ENCODE assay signal across 18 mouse cellular contexts in genomic region chr5:121262415-121262814, GRCm38 (mm10). TPM values are rescaled to one million over a fixed set of nuclear protein-coding genes. Genes with fewer than 3 reads are reported as not detected.
DNase-seq lines count a peak whose midpoint lies in the region; ATAC-seq and TF ChIP-seq lines count a peak whose summit lies in the region.
"Had no signal": no experiment of that assay in that cellular context is flagged by ENCODE, and none has a peak within 500 bp of the region (broad histone marks: within the 10 kb centered on the region; RNA-seq: fewer than 3 reads in every experiment).

No protein-coding gene starts in this region.

- peak overlapping the region; percentile 2 for H3K27ac ChIP-seq in cerebellum, adult 2 months (ENCODE audit: insufficient read depth, low read length)
- H3K27ac ChIP-seq: embryonic facial prominence, embryonic 13.5 days; embryonic facial prominence, embryonic 15.5 days; forebrain, embryonic 10.5 days; forebrain, embryonic 12.5 days had no signal

- H3K9me3 ChIP-seq in megakaryocyte, embryonic 14.5 days, result no peaks in the 10 kb centered on the region
- H3K9me3 ChIP-seq: embryonic facial prominence, embryonic 13.5 days; embryonic facial prominence, embryonic 15.5 days; forebrain, embryonic 10.5 days; forebrain, embryonic 12.5 days had no signal

- 29% methylated on average over 8 of the region's 8 CpGs for WGBS in cerebellum, adult 2 months

- DNase-seq in cerebellum, adult 2 months, result peak in 1 of 2 experiments; percentile 50
- DNase-seq in cerebellum, adult 9-11 months, result no peak
- DNase-seq in cerebellum, postnatal 25 days, result peak; percentile 51 to 53
- no peak for DNase-seq in cerebellum, adult 11 months
- no peak for DNase-seq in c-Kit-positive CD71-positive TER-119-positive erythroid progenitor cells, embryonic 14.5 days (ENCODE audit: low spot score)
- DNase-seq: adrenal gland, adult 2 months; adrenal gland, postnatal 10 days; adrenal gland, postnatal 25 days; embryo, embryonic 11 days had no signal

- no peak for ATAC-seq in megakaryocyte, adult 5-6 weeks (ENCODE audit: poor library complexity, severe bottlenecking)
- ATAC-seq: forebrain, embryonic 14.5 days; forebrain, embryonic 16.5 days had no signal

- peaks cover 36% of the 10 kb centered on the region for H3K4me1 ChIP-seq in cerebellum, adult 2 months (ENCODE audit: control insufficient read depth, insufficient read depth, low read length)
- H3K4me1 ChIP-seq in megakaryocyte, embryonic 14.5 days, result peaks cover 33% of the 10 kb centered on the region
- H3K4me1 ChIP-seq: embryonic facial prominence, embryonic 13.5 days; embryonic facial prominence, embryonic 15.5 days; forebrain, embryonic 10.5 days; forebrain, embryonic 12.5 days had no signal

- TF ChIP-seq CTCF in cerebellum, adult 2 months (IDR thresholded peaks at IDR 0.05; ENCODE audit: borderline replicate concordance, insufficient read depth, low read depth, low read length), result no peak

- no peak for TF ChIP-seq POLR2A in cerebellum, adult 2 months (IDR thresholded peaks at IDR 0.05; ENCODE audit: borderline replicate concordance, insufficient read depth, low read length)

- peaks cover 91% of the 10 kb centered on the region for H3K36me3 ChIP-seq in megakaryocyte, embryonic 14.5 days (replicated peaks; ENCODE audit: low read length)

- H3K27me3 ChIP-seq in cerebellum, adult 2 months (ENCODE audit: control insufficient read depth, insufficient read depth, low read length), result no peaks in the 10 kb centered on the region
- H3K27me3 ChIP-seq in megakaryocyte, embryonic 14.5 days (replicated peaks), result no peaks in the 10 kb centered on the region
- H3K27me3 ChIP-seq: embryonic facial prominence, embryonic 13.5 days; embryonic facial prominence, embryonic 15.5 days; forebrain, embryonic 12.5 days had no signal

- no peak overlapping the region for H3K4me3 ChIP-seq in cerebellum, adult 2 months (replicated peaks; ENCODE audit: insufficient read depth, low read depth, low read length)
- peak overlapping the region; percentile 14 for H3K4me3 ChIP-seq in megakaryocyte, embryonic 14.5 days (replicated peaks)
- H3K4me3 ChIP-seq: embryonic facial prominence, embryonic 13.5 days; embryonic facial prominence, embryonic 15.5 days; erythroblast, embryonic 14.5 days; forebrain, embryonic 10.5 days; forebrain, embryonic 12.5 days had no signal

RNA-seq across cellular contexts. Expression of gene Hectd4, which starts 42.4 kb away (rescaled TPM):
- 81.2 and 86.4 TPM in 2 replicates for polyA plus RNA-seq in cerebellum, adult 2 months (2012; rRNA removed)
- polyA plus RNA-seq in megakaryocyte, embryonic 14.5 days (2012; ENCODE audit: insufficient read depth, low replicate concordance), result 8.6 and 14.0 TPM in 2 replicates
- 12.0 and 17.0 TPM in 2 replicates for total RNA-seq in megakaryocyte, adult 5-6 weeks (2015)
- 8.6 and 15.2 TPM in 2 replicates for total RNA-seq in megakaryocyte, adult 5-6 weeks (2017)

RNA-seq across cellular contexts. Expression of gene Rpl6, which starts 58.1 kb away (rescaled TPM):
- 363 and 400 TPM in 2 replicates for polyA plus RNA-seq in cerebellum, adult 2 months (2012; rRNA removed)
- polyA plus RNA-seq in megakaryocyte, embryonic 14.5 days (2012; ENCODE audit: insufficient read depth, low replicate concordance), result 95.5 and 547 TPM in 2 replicates
- total RNA-seq in megakaryocyte, adult 5-6 weeks (2015), result 1,545 and 1,566 TPM in 2 replicates
- 945 and 954 TPM in 2 replicates for total RNA-seq in megakaryocyte, adult 5-6 weeks (2017)

Comparison
In these comparisons a context has a peak if more than half of its experiments do, and no peak if none do; other contexts are left out.
1. DNase-seq: peak in cerebellum, postnatal 25 days (2 of 2); none in cerebellum, adult 9-11 months (single experiment), cerebellum, adult 11 months (single experiment) and c-Kit-positive CD71-positive TER-119-positive erythroid progenitor cells, embryonic 14.5 days (single experiment).